Mouse (Mus musculus) kidney, embryonic 15.5 days (tissue): ENCODE measurements around the gene Tmem86b. TPM values are rescaled to one million over a fixed set of nuclear protein-coding genes. Genes with fewer than 3 reads are reported as not detected.

Source experiments
- ATAC-seq: fragments of 200-750 bp; cut with Nextera tagmentation; replicated peaks from 2 replicates; pipeline ENCODE4 v1.8.0; 2017; ENCODE audit warnings: moderate TSS enrichment; ENCODE audit not compliant: low FRiP score
- H3K27ac ChIP-seq: fragments of 300-500 bp; sonication (generic); 2 replicates; pipeline ENCODE4 v1.5.1; 2015; ENCODE audit warnings: mild to moderate bottlenecking, inconsistent platforms
- H3K27me3 ChIP-seq: fragments of 300-500 bp; sonication (generic); 2 replicates; pipeline ENCODE4 v1.6.1; 2015; ENCODE audit warnings: inconsistent platforms
- H3K36me3 ChIP-seq: fragments of 300-500 bp; sonication (generic); 2 replicates; pipeline ENCODE4 v1.6.1; 2015; ENCODE audit warnings: inconsistent platforms
- H3K4me1 ChIP-seq: fragments of 300-500 bp; sonication (generic); 2 replicates; pipeline ENCODE4 v1.6.1; 2015; ENCODE audit warnings: inconsistent platforms
- H3K4me2 ChIP-seq: fragments of 300-500 bp; sonication (generic); 2 replicates; pipeline ENCODE4 v1.6.1; 2015; ENCODE audit warnings: moderate library complexity, mild to moderate bottlenecking, inconsistent platforms
- H3K4me3 ChIP-seq: fragments of 300-500 bp; sonication (generic); replicated peaks from 2 replicates; pipeline ENCODE4 v1.5.1; 2015; ENCODE audit warnings: mild to moderate bottlenecking, inconsistent platforms
- H3K9ac ChIP-seq: fragments of 300-500 bp; sonication (generic); 2 replicates; pipeline ENCODE4 v1.6.1; 2015; ENCODE audit warnings: mild to moderate bottlenecking, inconsistent platforms
- H3K9me3 ChIP-seq: fragments of 300-500 bp; sonication (generic); replicated peaks from 2 replicates; pipeline ENCODE4 v1.6.1; 2016; ENCODE audit warnings: inconsistent platforms
- WGBS: fragments of 180-500 bp; shearing (Covaris S2); methylation state at CpG from one replicate; pipeline ENCODE4 v1.1.7; 2015; ENCODE audit warnings: mixed read lengths; 5-methylcytosine and 5-hydroxymethylcytosine counted together
- polyA plus RNA-seq: library from polyadenylated mRNA; unstranded; fragments of >200 nt; fragmentation: Nextera tagmentation; extraction: Ambion mirVana; gene quantifications from 2 replicates; pipeline ENCODE4 v1.2.1, GENCODE M21; 2015

Gene Tmem86b
- polyA plus RNA-seq, 1 experiment from 2014 or later = 1.5 TPM

GRCm38 (mm10) chr7:4658128-4658907 is 27.1 kb upstream of the Tmem86b start:
- Histone ChIP-seq H3K4me3 (peak overlapping the region; percentile 76), H3K4me1 (peaks cover 51% of the 10 kb centered on the region), H3K9ac (peak overlapping the region; percentile 96), H3K27ac (peak overlapping the region; percentile 95), H3K4me2 (peak overlapping the region; percentile 87), H3K36me3 (peaks cover 12% of the 10 kb centered on the region), H3K27me3 (no peaks in the 10 kb centered on the region), H3K9me3 (no peaks in the 10 kb centered on the region)
- 0% methylated on average over 69 of the region's 78 CpGs for WGBS
- peak; percentile 77 for ATAC-seq

- WGBS = 31% methylated on average over 9 of the region's 9 CpGs
- H3K4me3 ChIP-seq = peak overlapping the region; percentile 76
- peak overlapping the region; percentile 96 for H3K9ac ChIP-seq
- peak overlapping the region; percentile 95 for H3K27ac ChIP-seq
- peaks cover 51% of the 10 kb centered on the region for H3K4me1 ChIP-seq
- no peak for ATAC-seq
- peak overlapping the region; percentile 87 for H3K4me2 ChIP-seq
- H3K27me3 ChIP-seq = no peaks in the 10 kb centered on the region
- no peaks in the 10 kb centered on the region for H3K9me3 ChIP-seq
- H3K36me3 ChIP-seq = peaks cover 13% of the 10 kb centered on the region
These were observed 26.4 kb upstream of the Tmem86b start for GRCm38 (mm10) chr7:4657521-4658127.

GRCm38 (mm10) chr7:4656818-4657217 is 25.6 kb upstream of the Tmem86b start:
- no peaks in the 10 kb centered on the region for H3K27me3 ChIP-seq
- no peaks in the 10 kb centered on the region for H3K9me3 ChIP-seq
- peaks cover 15% of the 10 kb centered on the region for H3K36me3 ChIP-seq
- peaks cover 55% of the 10 kb centered on the region for H3K4me1 ChIP-seq
- 61% methylated on average over 1 of the region's 1 CpGs for WGBS
- H3K27ac ChIP-seq = no peak overlapping the region
- H3K4me3 ChIP-seq = peak overlapping the region; percentile 76
- H3K9ac ChIP-seq = 0 out of 2 replicates have a peak overlapping the region, but pooled peaks have one; percentile 7
- peak overlapping the region; percentile 87 for H3K4me2 ChIP-seq
- no peak for ATAC-seq

- H3K27me3 ChIP-seq = no peaks in the 10 kb centered on the region
- no peak overlapping the region for H3K4me2 ChIP-seq
- H3K9ac ChIP-seq = no peak overlapping the region
- ATAC-seq = no peak
- 76% methylated on average over 1 of the region's 1 CpGs for WGBS
- H3K9me3 ChIP-seq = no peaks in the 10 kb centered on the region
- H3K36me3 ChIP-seq = peaks cover 16% of the 10 kb centered on the region
- peaks cover 55% of the 10 kb centered on the region for H3K4me1 ChIP-seq
- no peak overlapping the region for H3K27ac ChIP-seq
- H3K4me3 ChIP-seq = no peak overlapping the region
These were observed 24.7 kb upstream of the Tmem86b start for GRCm38 (mm10) chr7:4655916-4656315.

- Histone ChIP-seq H3K4me3 (no peak overlapping the region), H3K27ac (no peak overlapping the region), H3K9me3 (no peaks in the 10 kb centered on the region), H3K4me1 (peaks cover 55% of the 10 kb centered on the region), H3K4me2 (no peak overlapping the region), H3K36me3 (peaks cover 16% of the 10 kb centered on the region), H3K27me3 (no peaks in the 10 kb centered on the region), H3K9ac (no peak overlapping the region)
- 88% methylated on average over 4 of the region's 4 CpGs for WGBS
- ATAC-seq = no peak
These were observed 24.2 kb upstream of the Tmem86b start for GRCm38 (mm10) chr7:4655393-4655792.

GRCm38 (mm10) chr7:4654221-4654620 is 23.0 kb upstream of the Tmem86b start:
- H3K27me3 ChIP-seq = no peaks in the 10 kb centered on the region
- H3K9ac ChIP-seq = no peak overlapping the region
- H3K4me2 ChIP-seq = no peak overlapping the region
- H3K36me3 ChIP-seq = peaks cover 16% of the 10 kb centered on the region
- 0 out of 2 replicates have a peak overlapping the region, but pooled peaks have one; percentile 18 for H3K27ac ChIP-seq
- no peak for ATAC-seq
- peaks cover 46% of the 10 kb centered on the region for H3K4me1 ChIP-seq
- WGBS = 64% methylated on average over 2 of the region's 2 CpGs
- H3K4me3 ChIP-seq = no peak overlapping the region
- H3K9me3 ChIP-seq = no peaks in the 10 kb centered on the region

GRCm38 (mm10) chr7:4653780-4654179 is 22.6 kb upstream of the Tmem86b start:
- Histone ChIP-seq H3K4me1 (peaks cover 46% of the 10 kb centered on the region), H3K36me3 (peaks cover 16% of the 10 kb centered on the region), H3K27ac (0 out of 2 replicates have a peak overlapping the region, but pooled peaks have one; percentile 18), H3K9me3 (no peaks in the 10 kb centered on the region), H3K9ac (no peak overlapping the region), H3K4me2 (no peak overlapping the region), H3K27me3 (no peaks in the 10 kb centered on the region), H3K4me3 (no peak overlapping the region)
- ATAC-seq = no peak
- WGBS = 77% methylated on average over 7 of the region's 7 CpGs

- Histone ChIP-seq H3K4me3 (no peak overlapping the region), H3K4me1 (peaks cover 46% of the 10 kb centered on the region), H3K36me3 (peaks cover 16% of the 10 kb centered on the region), H3K27me3 (no peaks in the 10 kb centered on the region), H3K9ac (no peak overlapping the region), H3K9me3 (no peaks in the 10 kb centered on the region), H3K4me2 (no peak overlapping the region), H3K27ac (no peak overlapping the region)
- no peak for ATAC-seq
- WGBS = 87% methylated on average over 5 of the region's 5 CpGs
These were observed 22.1 kb upstream of the Tmem86b start for GRCm38 (mm10) chr7:4653351-4653750.

- Histone ChIP-seq H3K4me1 (peaks cover 42% of the 10 kb centered on the region), H3K36me3 (peaks cover 16% of the 10 kb centered on the region), H3K9ac (no peak overlapping the region), H3K4me2 (no peak overlapping the region), H3K27ac (no peak overlapping the region), H3K9me3 (no peaks in the 10 kb centered on the region), H3K4me3 (no peak overlapping the region), H3K27me3 (no peaks in the 10 kb centered on the region)
- no peak for ATAC-seq
- 91% methylated on average over 5 of the region's 5 CpGs for WGBS
These were observed 21.5 kb upstream of the Tmem86b start for GRCm38 (mm10) chr7:4652726-4653125.

- H3K27ac ChIP-seq = no peak overlapping the region
- H3K9ac ChIP-seq = no peak overlapping the region
- H3K36me3 ChIP-seq = peaks cover 22% of the 10 kb centered on the region
- peaks cover 31% of the 10 kb centered on the region for H3K4me1 ChIP-seq
- H3K4me2 ChIP-seq = no peak overlapping the region
- no peaks in the 10 kb centered on the region for H3K27me3 ChIP-seq
- no peak for ATAC-seq
- H3K4me3 ChIP-seq = no peak overlapping the region
- 71% methylated on average over 8 of the region's 8 CpGs for WGBS
- no peaks in the 10 kb centered on the region for H3K9me3 ChIP-seq
These were observed 20.4 kb upstream of the Tmem86b start for GRCm38 (mm10) chr7:4651581-4651980.

- H3K27me3 ChIP-seq = no peaks in the 10 kb centered on the region
- no peak overlapping the region for H3K4me2 ChIP-seq
- peaks cover 57% of the 10 kb centered on the region for H3K36me3 ChIP-seq
- ATAC-seq = no peak
- 0 out of 2 replicates have a peak, but pooled peaks cover 4% of the 10 kb centered on the region for H3K4me1 ChIP-seq
- H3K9ac ChIP-seq = no peak overlapping the region
- H3K4me3 ChIP-seq = no peak overlapping the region
- no peaks in the 10 kb centered on the region for H3K9me3 ChIP-seq
- H3K27ac ChIP-seq = no peak overlapping the region
- 95% methylated on average over 2 of the region's 2 CpGs for WGBS
These were observed 16.8 kb upstream of the Tmem86b start for GRCm38 (mm10) chr7:4647992-4648391.

GRCm38 (mm10) chr7:4647291-4647690 is 16.1 kb upstream of the Tmem86b start:
- H3K27ac ChIP-seq = no peak overlapping the region
- peaks cover 59% of the 10 kb centered on the region for H3K36me3 ChIP-seq
- H3K4me2 ChIP-seq = no peak overlapping the region
- no peaks in the 10 kb centered on the region for H3K27me3 ChIP-seq
- no peaks in the 10 kb centered on the region for H3K9me3 ChIP-seq
- WGBS = 61% methylated on average over 6 of the region's 6 CpGs
- no peak overlapping the region for H3K9ac ChIP-seq
- H3K4me1 ChIP-seq = 0 out of 2 replicates have a peak, but pooled peaks cover 4% of the 10 kb centered on the region
- no peak overlapping the region for H3K4me3 ChIP-seq
- no peak for ATAC-seq
